Mouse (Mus musculus) splenic B cell, adult 2 months (primary cell): ENCODE measurements at regions not wholly inside any gene's neighbourhood (a gene's known extent, or its start where the extent isn't known, plus 50 kb on each side); places are given as distances from the start of the nearest gene placed in this dataset.

Source experiments
- DNase-seq: peaks from one replicate; pipeline ENCODE4 v3.0.0-alpha.2; 2011; ENCODE audit warnings: low read depth, low spot score
- H3K27me3 ChIP-seq: 2 replicates; pipeline ENCODE4 v1.6.1; 2012; ENCODE audit warnings: mild to moderate bottlenecking, low read length, moderate library complexity, mixed read lengths; ENCODE audit not compliant: control insufficient read depth, poor library complexity, insufficient read depth, severe bottlenecking
- H3K36me3 ChIP-seq: 2 replicates; pipeline ENCODE4 v1.6.1; 2012; ENCODE audit warnings: mild to moderate bottlenecking, low read length, moderate library complexity, mixed read lengths; ENCODE audit not compliant: control insufficient read depth, poor library complexity, insufficient read depth, severe bottlenecking

DNA sequence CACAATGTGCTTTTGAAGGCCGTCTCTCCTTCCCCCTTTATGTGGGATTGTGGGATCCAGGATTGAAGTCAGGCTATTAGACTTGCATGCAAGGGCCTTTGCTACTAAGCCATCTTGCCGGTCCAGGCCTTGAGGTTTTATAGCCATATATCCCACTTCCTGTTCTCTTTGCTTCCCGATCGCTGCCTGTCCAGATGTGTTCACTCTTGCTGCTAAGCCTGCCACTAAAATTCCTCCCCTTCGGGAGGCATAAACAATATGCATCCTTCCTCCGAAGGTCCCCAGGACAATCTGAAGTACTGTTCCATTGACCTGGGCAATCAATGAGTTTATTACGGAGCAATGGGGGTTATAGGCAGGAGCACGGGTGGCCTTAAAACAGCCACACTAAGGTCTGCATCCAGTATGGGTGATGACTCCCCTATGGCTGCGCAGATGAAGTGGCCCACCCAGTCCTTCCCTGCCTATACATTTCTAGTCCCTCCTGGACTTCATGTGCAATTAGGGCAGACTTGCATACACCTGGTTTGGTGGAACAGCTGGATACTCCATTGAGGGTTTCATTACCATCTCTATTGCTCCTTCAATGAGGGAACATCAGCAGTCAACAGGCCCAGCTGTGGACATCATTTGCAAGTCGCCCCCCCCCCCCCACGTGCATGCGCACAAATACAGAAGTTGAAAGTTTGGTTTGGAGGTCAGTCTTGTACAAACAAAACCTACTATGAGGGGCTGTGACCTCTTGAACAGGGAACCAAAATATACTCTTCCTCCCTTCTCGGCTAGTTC is 78.1 kb upstream of the Ctbp2 start:
- H3K36me3 ChIP-seq = no peaks in the 10 kb centered on the region
- no peak for DNase-seq
- no peaks in the 10 kb centered on the region for H3K27me3 ChIP-seq

DNA sequence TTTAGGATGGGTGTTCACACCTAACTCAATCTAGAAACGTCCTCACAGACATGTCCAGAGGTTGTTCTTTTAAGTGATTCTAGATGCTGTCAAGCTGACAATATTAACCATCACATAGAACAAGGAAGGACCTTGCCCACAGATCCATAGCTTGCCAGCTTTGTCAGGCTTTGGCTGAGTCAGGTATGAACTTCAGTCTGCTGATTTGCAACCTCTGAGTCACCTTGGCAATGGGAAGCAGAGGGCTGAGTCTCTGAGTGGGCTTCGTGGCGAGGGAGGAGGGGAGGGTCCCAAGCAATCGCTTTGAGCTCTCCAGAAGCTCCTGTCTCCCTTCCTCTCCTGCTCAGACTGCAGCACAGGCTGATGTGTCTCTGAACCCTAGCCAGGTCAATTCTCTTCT is 74.9 kb upstream of the Ctbp2 start:
- Histone ChIP-seq H3K36me3 (no peaks in the 10 kb centered on the region), H3K27me3 (no peaks in the 10 kb centered on the region)
- DNase-seq = no peak

DNA sequence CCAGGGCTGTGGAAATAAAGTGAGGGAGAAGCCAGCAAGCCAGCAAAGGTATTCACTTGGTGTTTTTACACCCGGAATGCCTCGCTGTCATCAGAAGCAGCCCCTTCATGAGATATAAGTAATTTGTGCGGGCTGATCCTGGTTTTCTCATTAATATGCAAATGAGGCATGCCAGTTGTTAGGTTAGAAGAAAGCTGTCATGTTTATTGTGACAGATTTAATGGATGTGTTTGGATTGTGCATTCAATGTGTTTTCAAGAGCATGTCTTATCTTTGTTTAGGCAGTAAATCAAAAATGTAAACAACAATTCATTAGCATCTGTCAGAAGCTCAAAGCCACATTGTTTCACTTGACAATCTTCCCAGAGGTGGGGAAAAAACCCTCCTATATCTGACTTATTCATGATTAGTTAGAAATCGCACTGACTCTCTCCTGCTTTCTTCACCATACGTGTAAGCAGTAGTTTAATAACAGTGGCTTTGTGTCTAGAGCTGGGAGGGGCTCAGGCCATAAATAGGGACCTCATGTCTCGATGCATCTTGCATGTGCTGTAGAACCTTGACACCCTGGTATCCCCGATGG is 65.8 kb upstream of the Ctbp2 start:
- H3K36me3 ChIP-seq = no peaks in the 10 kb centered on the region
- H3K27me3 ChIP-seq = no peaks in the 10 kb centered on the region
- no peak for DNase-seq

DNA sequence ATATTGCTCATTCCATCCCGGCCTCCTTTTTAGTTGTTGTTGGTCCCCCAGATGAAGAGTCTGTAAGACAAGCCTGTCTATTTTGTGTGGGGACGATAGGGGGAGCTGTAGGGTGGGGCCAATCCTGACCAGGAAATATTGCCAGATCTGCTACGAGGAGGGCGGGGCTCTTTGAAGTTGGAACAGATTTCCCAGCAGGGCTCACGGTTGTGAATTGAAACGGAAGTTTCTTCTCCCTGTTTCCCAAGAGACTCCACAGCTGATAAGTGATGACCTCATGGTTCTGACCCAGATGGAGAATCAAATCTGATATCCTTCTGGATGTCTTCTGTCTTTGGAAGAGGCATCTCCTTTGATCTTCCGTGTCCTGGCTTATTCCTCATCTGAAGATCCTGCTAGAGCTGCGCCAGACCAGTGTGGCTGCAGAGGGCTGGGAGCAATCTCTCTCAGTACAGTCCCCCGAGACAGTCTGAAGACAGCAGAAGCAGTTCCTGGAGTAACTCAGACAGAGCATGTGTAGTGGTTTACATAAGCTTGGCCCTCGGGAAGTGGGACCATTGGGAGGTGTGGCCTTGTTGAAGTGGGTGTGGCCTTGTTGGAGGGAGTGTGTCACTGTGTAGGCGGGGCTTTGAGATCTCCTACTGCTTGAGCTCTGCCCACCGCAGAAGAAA is 61.9 kb upstream of the Ctbp2 start:
- Histone ChIP-seq H3K36me3 (no peaks in the 10 kb centered on the region), H3K27me3 (no peaks in the 10 kb centered on the region)
- DNase-seq = no peak

DNA sequence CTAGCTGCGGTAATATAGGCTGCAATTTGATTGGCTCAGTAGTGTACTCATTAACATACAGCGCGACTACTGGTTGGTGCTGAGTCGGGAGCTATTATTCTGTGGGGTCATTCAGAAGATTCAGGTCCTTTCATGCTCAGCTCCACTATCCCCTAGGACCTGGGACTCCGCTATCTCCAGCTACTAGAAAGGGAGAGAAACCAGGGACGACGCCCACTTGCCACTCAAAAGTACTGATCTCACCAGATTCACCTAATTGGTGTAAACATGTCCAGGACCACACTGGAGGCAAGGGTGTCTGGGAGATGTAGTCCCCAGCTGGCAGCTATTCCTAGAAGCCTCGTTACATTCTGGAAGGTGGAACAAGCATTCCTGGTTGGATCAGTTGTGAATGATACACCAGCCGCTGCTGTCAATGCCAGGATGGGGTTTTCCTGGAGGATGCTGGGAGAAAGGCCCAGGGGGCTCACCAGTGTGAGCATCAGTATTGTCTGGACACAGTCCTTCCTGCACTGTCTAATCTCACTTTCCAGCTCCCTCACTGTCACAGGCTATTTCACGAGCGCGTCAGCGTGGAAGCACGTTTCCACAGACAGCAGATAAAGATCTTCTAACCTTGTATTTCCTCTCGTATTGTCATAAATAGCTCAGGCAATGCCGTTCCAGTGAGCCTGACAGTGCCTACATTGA is 60.9 kb upstream of the Ctbp2 start:
- Histone ChIP-seq H3K36me3 (no peaks in the 10 kb centered on the region), H3K27me3 (no peaks in the 10 kb centered on the region)
- DNase-seq = no peak

DNA sequence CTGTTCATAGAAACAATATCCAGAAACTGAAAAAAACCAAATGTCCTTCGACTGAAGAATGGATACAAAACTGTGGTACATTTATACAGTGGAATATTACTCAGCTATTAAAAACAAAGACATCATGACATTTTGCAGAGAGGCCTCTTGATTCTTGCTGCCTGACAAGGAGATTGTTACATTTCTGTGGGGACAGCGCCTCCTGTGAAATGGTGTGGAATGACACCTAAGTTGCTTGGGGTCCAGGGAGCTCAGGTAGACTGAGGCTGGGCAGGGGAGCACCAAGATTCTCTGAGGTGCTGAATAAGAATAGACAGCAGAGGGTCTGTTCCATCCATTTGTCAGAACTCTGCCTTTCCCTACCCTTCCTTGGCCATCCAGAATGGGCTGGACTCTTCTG is 57.2 kb upstream of the Ctbp2 start:
- Histone ChIP-seq H3K27me3 (no peaks in the 10 kb centered on the region), H3K36me3 (no peaks in the 10 kb centered on the region)
- DNase-seq = no peak

DNA sequence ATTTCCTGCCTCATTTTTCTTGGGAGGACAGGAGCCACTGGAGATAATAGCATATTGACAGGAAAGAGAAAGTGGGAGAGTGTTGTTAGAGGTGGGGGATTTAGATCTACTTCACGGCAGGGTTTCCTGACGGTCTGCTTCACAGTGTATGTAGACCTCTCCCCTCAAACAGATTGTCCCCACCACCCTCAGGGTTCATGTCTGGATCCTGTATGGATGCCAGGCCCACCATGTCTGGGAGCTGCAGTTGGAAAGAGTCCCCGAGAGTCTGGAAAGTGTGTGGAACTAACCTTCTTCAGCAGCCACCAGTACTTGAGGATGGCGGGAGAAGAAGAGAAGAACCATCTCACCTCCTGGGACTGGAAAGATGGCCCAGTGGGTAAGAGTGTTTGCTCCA is 53.0 kb upstream of the Ctbp2 start:
- no peak for DNase-seq
- no peaks in the 10 kb centered on the region for H3K27me3 ChIP-seq

DNA sequence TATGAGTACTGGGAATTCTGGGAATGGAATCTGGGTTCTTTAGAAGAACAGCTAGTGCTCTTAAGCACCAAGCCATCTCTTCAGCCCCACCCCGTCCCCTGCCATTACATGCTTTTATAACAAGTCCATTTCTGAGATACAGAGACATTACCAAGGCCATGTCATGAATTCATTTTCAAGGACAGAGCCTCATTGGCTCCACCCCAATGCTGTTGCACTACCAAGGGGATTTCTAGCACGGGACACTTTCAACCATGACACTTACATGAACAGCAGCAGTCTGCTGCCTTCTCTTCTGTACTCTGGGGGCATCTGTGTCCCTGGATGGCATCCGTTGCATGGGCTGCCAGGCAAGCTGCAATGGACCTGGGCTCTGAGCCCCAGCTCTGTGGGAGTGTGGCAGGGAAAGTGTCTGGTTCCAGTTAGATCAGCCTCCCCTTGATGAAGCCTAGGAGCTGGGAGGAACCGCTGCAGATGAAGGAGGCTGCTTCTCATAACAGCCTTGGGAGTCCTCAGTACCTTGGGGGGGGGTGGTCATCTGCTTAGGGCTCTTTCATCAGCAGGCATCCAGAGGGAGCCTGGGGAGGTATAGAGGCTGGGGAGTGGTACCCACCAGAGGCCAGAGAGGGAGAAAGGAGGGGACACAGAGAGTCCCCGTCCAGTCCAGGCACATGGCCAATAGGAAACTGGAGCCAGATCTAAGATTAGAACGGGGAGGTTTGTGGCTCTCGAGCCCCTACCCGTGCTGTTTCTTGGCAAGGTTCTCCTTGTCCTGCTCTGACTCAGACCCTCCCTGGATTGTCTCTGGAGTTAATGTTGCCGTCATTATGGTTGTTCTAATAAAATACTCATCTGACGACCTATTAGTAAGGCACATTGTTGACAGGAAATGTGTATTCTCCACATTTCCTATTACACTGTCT is 52.4 kb upstream of the Ctbp2 start:
- Histone ChIP-seq H3K36me3 (no peaks in the 10 kb centered on the region), H3K27me3 (no peaks in the 10 kb centered on the region)
- no peak for DNase-seq

More for the DNA sequence above, 53.0 kb upstream of the Ctbp2 start:
- no peaks in the 10 kb centered on the region for H3K36me3 ChIP-seq
